Mouse (Mus musculus): ENCODE measurements at regions not wholly inside any gene's neighbourhood (a gene's known extent, or its start where the extent isn't known, plus 50 kb on each side); places are given as distances from the start of the nearest gene placed in this dataset.

DNA sequence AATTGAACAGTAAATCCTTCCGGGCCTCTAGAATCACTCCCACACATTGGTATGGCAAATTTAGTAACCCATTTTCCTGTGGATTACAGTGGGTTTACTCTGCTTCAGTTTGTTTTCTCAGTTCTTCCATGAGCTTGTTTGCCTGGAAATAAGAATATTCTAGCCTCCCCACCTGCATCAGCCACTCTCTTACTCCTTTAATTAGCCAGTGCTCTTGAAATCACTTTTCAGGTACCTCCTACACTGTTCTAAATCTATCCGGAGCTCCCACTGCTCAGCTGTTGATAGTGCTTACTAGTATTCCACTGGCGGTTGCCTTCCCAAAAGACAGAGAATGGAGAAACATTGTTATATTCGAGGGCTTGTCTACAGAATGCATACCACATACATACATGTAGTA, 167.1 kb downstream of the Htr7 start:
- TF ChIP-seq CTCF (IDR thresholded peaks at IDR 0.05) (no peak), EP300 (IDR thresholded peaks at IDR 0.05) (no peak)

Data from lung, postnatal 0 days (tissue).